9 mouse cellular contexts compared by ENCODE assay signal in genomic region chr7:27407816-27408215, GRCm38 (mm10). TPM values are rescaled to one million over a fixed set of nuclear protein-coding genes. Genes with fewer than 3 reads are reported as not detected.
DNase-seq lines count a peak whose midpoint lies in the region; ATAC-seq and TF ChIP-seq lines count a peak whose summit lies in the region.
"Had no signal": no experiment of that assay in that cellular context is flagged by ENCODE, and none has a peak within 500 bp of the region (broad histone marks: within the 10 kb centered on the region; RNA-seq: fewer than 3 reads in every experiment).

No protein-coding gene starts in this region.

- ATAC-seq in midbrain, embryonic 11.5 days (ENCODE audit: low FRiP score), result no peak
- ATAC-seq in midbrain, postnatal 0 days (ENCODE audit: low FRiP score), result no peak
- ATAC-seq in hindbrain, embryonic 15.5 days (ENCODE audit: low FRiP score, low read depth), result 0 out of 2 replicates have a peak, but pooled peaks have one; percentile 27
- no peak for ATAC-seq in stomach, embryonic 15.5 days (ENCODE audit: insufficient read depth, low FRiP score, low read depth)
- ATAC-seq: CD4-positive, CD25-positive, alpha-beta regulatory T cell, adult 4 months had no signal

- intact Hi-C loops in gastrocnemius, adult 2 months (cut with DNase I), result loop anchor here (5.0 kb wide), 1 partner anchor 39 kb away; the partner anchor contains the start of genes Blvrb and Sptbn4

- no peak for TF ChIP-seq CTCF in gastrocnemius, adult 2 months (IDR thresholded peaks at IDR 0.05)
- TF ChIP-seq CTCF in midbrain, postnatal 0 days (IDR thresholded peaks at IDR 0.05), result no peak

- H3K4me1 ChIP-seq in midbrain, embryonic 11.5 days (ENCODE audit: control insufficient read depth, insufficient read depth, low read length), result 0 out of 2 replicates have a peak, but pooled peaks cover 2% of the 10 kb centered on the region
- 0 out of 2 replicates have a peak, but pooled peaks cover 2% of the 10 kb centered on the region for H3K4me1 ChIP-seq in midbrain, postnatal 0 days (ENCODE audit: insufficient read depth, low read length)
- H3K4me1 ChIP-seq in hindbrain, embryonic 15.5 days (replicated peaks), result peaks cover 15% of the 10 kb centered on the region
- H3K4me1 ChIP-seq in stomach, embryonic 15.5 days, result peaks cover 16% of the 10 kb centered on the region

- H3K4me3 ChIP-seq in gastrocnemius, adult 2 months, result peak overlapping the region; percentile 69; the same call in 1 of the 2 replicates
- H3K4me3 ChIP-seq in midbrain, embryonic 11.5 days (ENCODE audit: low read depth, low read length), result peak overlapping the region; percentile 37; the same call in 1 of the 2 replicates
- no peak overlapping the region for H3K4me3 ChIP-seq in midbrain, postnatal 0 days (ENCODE audit: low read depth, low read length)
- H3K4me3 ChIP-seq in hindbrain, embryonic 15.5 days, result peak overlapping the region; percentile 38; the same call in 1 of the 2 replicates
- H3K4me3 ChIP-seq in stomach, embryonic 15.5 days (replicated peaks), result peak overlapping the region; percentile 47

- H3K36me3 ChIP-seq in midbrain, embryonic 11.5 days (ENCODE audit: control insufficient read depth, insufficient read depth, low read length), result no peaks in the 10 kb centered on the region
- peaks cover 21% of the 10 kb centered on the region for H3K36me3 ChIP-seq in midbrain, postnatal 0 days (ENCODE audit: insufficient read depth, low read length)
- peaks cover 19% of the 10 kb centered on the region for H3K36me3 ChIP-seq in hindbrain, embryonic 15.5 days
- no peaks in the 10 kb centered on the region for H3K36me3 ChIP-seq in stomach, embryonic 15.5 days

- no peak overlapping the region for H3K9ac ChIP-seq in midbrain, embryonic 11.5 days (ENCODE audit: low read length)
- H3K9ac ChIP-seq in midbrain, postnatal 0 days (replicated peaks; ENCODE audit: low read length, poor library complexity, severe bottlenecking), result no peak overlapping the region
- no peak overlapping the region for H3K9ac ChIP-seq in hindbrain, embryonic 15.5 days
- no peak overlapping the region for H3K9ac ChIP-seq in stomach, embryonic 15.5 days

- H3K4me2 ChIP-seq in midbrain, embryonic 11.5 days, result no peak overlapping the region
- H3K4me2 ChIP-seq in midbrain, postnatal 0 days (ENCODE audit: low read depth, low read length, poor library complexity, severe bottlenecking), result no peak overlapping the region
- peak overlapping the region; percentile 62; the same call in 1 of the 2 replicates for H3K4me2 ChIP-seq in hindbrain, embryonic 15.5 days
- H3K4me2 ChIP-seq in stomach, embryonic 15.5 days, result peak overlapping the region; percentile 89; the same call in 1 of the 2 replicates

- no peak overlapping the region for H3K27ac ChIP-seq in gastrocnemius, adult 2 months
- no peak overlapping the region for H3K27ac ChIP-seq in midbrain, embryonic 11.5 days (ENCODE audit: low read depth, low read length)
- H3K27ac ChIP-seq in midbrain, postnatal 0 days (ENCODE audit: low read depth, low read length), result no peak overlapping the region
- H3K27ac ChIP-seq in hindbrain, embryonic 15.5 days (replicated peaks), result no peak overlapping the region
- no peak overlapping the region for H3K27ac ChIP-seq in stomach, embryonic 15.5 days

- no peaks in the 10 kb centered on the region; the same call in 1 of the 2 replicates for H3K9me3 ChIP-seq in midbrain, embryonic 11.5 days (ENCODE audit: control insufficient read depth, low read length)
- H3K9me3 ChIP-seq in midbrain, postnatal 0 days (ENCODE audit: low read length), result no peaks in the 10 kb centered on the region
- H3K9me3 ChIP-seq in hindbrain, embryonic 15.5 days, result no peaks in the 10 kb centered on the region
- no peaks in the 10 kb centered on the region for H3K9me3 ChIP-seq in stomach, embryonic 15.5 days

- H3K27me3 ChIP-seq in midbrain, embryonic 11.5 days (ENCODE audit: control insufficient read depth, insufficient read depth, low read length), result peaks cover 65% of the 10 kb centered on the region
- H3K27me3 ChIP-seq in midbrain, postnatal 0 days (ENCODE audit: insufficient read depth, low read length), result peaks cover 43% of the 10 kb centered on the region
- peaks cover 82% of the 10 kb centered on the region for H3K27me3 ChIP-seq in hindbrain, embryonic 15.5 days
- H3K27me3 ChIP-seq in stomach, embryonic 15.5 days (replicated peaks), result peaks cover 65% of the 10 kb centered on the region

- no peak for DNase-seq in gastrocnemius, adult 2 months
- no peak for DNase-seq in gastrocnemius, postnatal 4 days (ENCODE audit: low spot score in 2 of 2)
- no peak for DNase-seq in midbrain, embryonic 11.5 days (ENCODE audit: low spot score, missing footprints)
- no peak for DNase-seq in midbrain, postnatal 0 days (ENCODE audit: low spot score)
- DNase-seq in cerebellum, adult 11 months, result no peak
- no peak for DNase-seq in frontal cortex, postnatal 36 days (ENCODE audit: low spot score in 2 of 2)

- 61% methylated on average over 8 of the region's 8 CpGs for WGBS in midbrain, embryonic 11.5 days
- WGBS in midbrain, postnatal 0 days, result 67% methylated on average over 8 of the region's 8 CpGs
- 71% methylated on average over 8 of the region's 8 CpGs for WGBS in hindbrain, embryonic 15.5 days
- WGBS in stomach, embryonic 15.5 days, result 48% methylated on average over 8 of the region's 8 CpGs

RNA-seq across cellular contexts. Expression of gene Sptbn4, which starts 39.7 kb away (rescaled TPM):
- total RNA-seq in gastrocnemius, adult 2 months (2021), result under 1 TPM in 1 of 2 experiments, not detected in 1; 0.03 TPM
- total RNA-seq in gastrocnemius, postnatal 4 days (2021), result under 1 TPM; 0.21 to 0.34 TPM
- 0.08 and 0.31 TPM in 2 replicates for polyA plus RNA-seq in midbrain, embryonic 11.5 days (2014; fragmentation: Nextera tagmentation; extraction: Ambion mirVana)
- total RNA-seq in midbrain, postnatal 0 days (2014; rRNA removed), result 27.1 and 36.3 TPM in 2 replicates
- 3.4 and 4.0 TPM in 2 replicates for polyA plus RNA-seq in midbrain, postnatal 0 days (2015; fragmentation: Nextera tagmentation; extraction: Ambion mirVana)
- polyA plus RNA-seq in hindbrain, embryonic 15.5 days (2015; fragmentation: Nextera tagmentation; extraction: Ambion mirVana), result 3.2 and 3.7 TPM in 2 replicates
- polyA plus RNA-seq in stomach, embryonic 15.5 days (2015; fragmentation: Nextera tagmentation; extraction: Ambion mirVana), result 0.45 and 0.58 TPM in 2 replicates

RNA-seq across cellular contexts. Expression of gene Blvrb, which starts 40.0 kb away (rescaled TPM):
- total RNA-seq in gastrocnemius, adult 2 months (2021), result 10 to 100 TPM in 1 of 2 experiments, 1 to 10 TPM in 1; 8.9 to 15.8 TPM
- 10 to 100 TPM; 29.0 to 36.5 TPM for total RNA-seq in gastrocnemius, postnatal 4 days (2021)
- polyA plus RNA-seq in midbrain, embryonic 11.5 days (2014; fragmentation: Nextera tagmentation; extraction: Ambion mirVana), result 33.1 and 39.5 TPM in 2 replicates
- total RNA-seq in midbrain, postnatal 0 days (2014; rRNA removed), result 13.7 and 19.5 TPM in 2 replicates
- polyA plus RNA-seq in midbrain, postnatal 0 days (2015; fragmentation: Nextera tagmentation; extraction: Ambion mirVana), result 15.9 and 18.3 TPM in 2 replicates
- 20.2 and 24.0 TPM in 2 replicates for polyA plus RNA-seq in hindbrain, embryonic 15.5 days (2015; fragmentation: Nextera tagmentation; extraction: Ambion mirVana)
- 86.6 and 133 TPM in 2 replicates for polyA plus RNA-seq in stomach, embryonic 15.5 days (2015; fragmentation: Nextera tagmentation; extraction: Ambion mirVana)

RNA-seq across cellular contexts. Expression of gene Gm20479, which starts 50.6 kb away (rescaled TPM):
- not detected for total RNA-seq in gastrocnemius, adult 2 months (2021)
- not detected for total RNA-seq in gastrocnemius, postnatal 4 days (2021)
- polyA plus RNA-seq in midbrain, embryonic 11.5 days (2014; fragmentation: Nextera tagmentation; extraction: Ambion mirVana), result not detected in 2 replicates
- total RNA-seq in midbrain, postnatal 0 days (2014; rRNA removed), result not detected in 2 replicates
- polyA plus RNA-seq in midbrain, postnatal 0 days (2015; fragmentation: Nextera tagmentation; extraction: Ambion mirVana), result not detected in 2 replicates
- not detected in 2 replicates for polyA plus RNA-seq in hindbrain, embryonic 15.5 days (2015; fragmentation: Nextera tagmentation; extraction: Ambion mirVana)
- 0.62 and 1.7 TPM in 2 replicates for polyA plus RNA-seq in stomach, embryonic 15.5 days (2015; fragmentation: Nextera tagmentation; extraction: Ambion mirVana)
- polyA plus RNA-seq: CD4-positive, CD25-positive, alpha-beta regulatory T cell, adult 4 months had no signal

RNA-seq across cellular contexts. Expression of gene Shkbp1, which starts 52.0 kb away (rescaled TPM):
- 1 to 10 TPM; 2.3 to 2.8 TPM for total RNA-seq in gastrocnemius, adult 2 months (2021)
- 10 to 100 TPM; 11.0 to 11.5 TPM for total RNA-seq in gastrocnemius, postnatal 4 days (2021)
- polyA plus RNA-seq in midbrain, embryonic 11.5 days (2014; fragmentation: Nextera tagmentation; extraction: Ambion mirVana), result 45.9 and 50.7 TPM in 2 replicates
- total RNA-seq in midbrain, postnatal 0 days (2014; rRNA removed), result 36.3 and 42.7 TPM in 2 replicates
- polyA plus RNA-seq in midbrain, postnatal 0 days (2015; fragmentation: Nextera tagmentation; extraction: Ambion mirVana), result 24.1 and 25.1 TPM in 2 replicates
- polyA plus RNA-seq in hindbrain, embryonic 15.5 days (2015; fragmentation: Nextera tagmentation; extraction: Ambion mirVana), result 42.8 and 46.6 TPM in 2 replicates
- 38.8 and 43.7 TPM in 2 replicates for polyA plus RNA-seq in stomach, embryonic 15.5 days (2015; fragmentation: Nextera tagmentation; extraction: Ambion mirVana)

Comparison
In these comparisons a context has a peak if more than half of its experiments do, and no peak if none do; other contexts are left out.
1. H3K4me2 ChIP-seq: peak in hindbrain, embryonic 15.5 days (single experiment) and stomach, embryonic 15.5 days (single experiment); none in midbrain, embryonic 11.5 days (single experiment) and midbrain, postnatal 0 days (single experiment).